Mouse (Mus musculus) brown adipose tissue, adult 24 weeks (tissue): ENCODE data around the gene Vmn2r57. TPM values are rescaled to one million over a fixed set of nuclear protein-coding genes. Genes with fewer than 3 reads are reported as not detected.
"Not testable (repeated sequence)": the region's sequence is repeated elsewhere in the genome, so short reads cannot be mapped to it uniquely, and the experiment has no call there.

Experiments used
- H3K27ac ChIP-seq: fragments of 200-500 bp; replicated peaks from 2 replicates; pipeline ENCODE4 v1.5.1; 2012; ENCODE audit warnings: low read depth, mild to moderate bottlenecking, low read length
- H3K4me1 ChIP-seq: fragments of 200-500 bp; 2 replicates; pipeline ENCODE4 v1.6.1; 2012; ENCODE audit warnings: low read length, mixed read lengths; ENCODE audit not compliant: control insufficient read depth, insufficient read depth, insufficient read length
- H3K4me3 ChIP-seq: fragments of 200-500 bp; 2 replicates; pipeline ENCODE4 v1.5.1; 2012; ENCODE audit warnings: low read depth, mild to moderate bottlenecking, low read length, moderate library complexity; ENCODE audit not compliant: insufficient read depth
- polyA plus RNA-seq: library from polyadenylated mRNA; stranded (reverse); fragments of >200 nt; gene quantifications from 2 replicates; pipeline ENCODE4 v1.2.4, GENCODE M21; 2012; ENCODE audit not compliant: missing spikeins, insufficient read depth, insufficient read length

Gene Vmn2r57
- 0.33 and 0.55 TPM in 2 replicates for polyA plus RNA-seq

DNA sequence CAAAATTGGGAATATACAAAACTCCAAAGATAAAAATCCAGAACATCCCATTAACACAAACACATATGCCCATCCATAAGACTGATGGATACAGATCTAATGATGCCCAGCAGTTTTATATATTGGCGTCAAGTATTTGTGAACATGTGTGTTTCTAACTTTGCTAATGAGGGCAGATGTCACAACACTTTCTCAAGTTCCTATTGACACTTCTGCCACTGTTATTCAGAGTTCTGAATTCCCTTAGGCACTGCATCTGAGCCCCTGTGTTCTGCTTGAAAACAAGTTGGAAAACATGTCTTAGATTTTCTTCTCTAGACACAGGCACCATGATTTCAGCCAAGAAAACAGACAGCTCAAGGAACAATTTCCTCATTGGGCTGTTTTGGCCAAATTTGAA, at the start of gene Vmn2r57:
Gene Vmn2r57 (minus strand): TSS at position 101 of the 400 bp plus-strand sequence.
- H3K4me1 ChIP-seq, H3K27ac ChIP-seq, H3K4me3 ChIP-seq: not testable (repeated sequence)

DNA sequence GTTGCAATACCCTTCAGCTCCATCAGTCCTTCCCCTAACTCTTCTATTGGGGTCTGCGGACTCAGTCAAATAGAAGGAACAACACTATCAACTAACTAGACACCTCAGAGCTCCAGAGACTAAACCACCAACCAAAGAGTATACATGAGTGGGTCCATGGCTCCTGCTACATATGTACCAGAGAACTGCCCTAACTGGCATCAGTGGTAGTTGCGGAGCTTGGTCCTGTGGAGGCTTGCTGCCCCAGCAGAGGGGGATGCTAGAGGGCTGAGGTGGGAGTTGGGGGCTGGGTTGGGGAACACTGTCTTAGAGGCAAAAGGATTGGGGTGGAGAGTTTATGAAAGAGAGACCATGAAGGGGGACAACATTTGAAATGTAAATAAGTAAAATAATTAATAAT, 49.4 kb upstream of the Vmn2r57 start:
- Histone ChIP-seq H3K4me1 (no peaks in the 10 kb centered on the region), H3K27ac (no peak overlapping the region), H3K4me3 (no peak overlapping the region)

DNA sequence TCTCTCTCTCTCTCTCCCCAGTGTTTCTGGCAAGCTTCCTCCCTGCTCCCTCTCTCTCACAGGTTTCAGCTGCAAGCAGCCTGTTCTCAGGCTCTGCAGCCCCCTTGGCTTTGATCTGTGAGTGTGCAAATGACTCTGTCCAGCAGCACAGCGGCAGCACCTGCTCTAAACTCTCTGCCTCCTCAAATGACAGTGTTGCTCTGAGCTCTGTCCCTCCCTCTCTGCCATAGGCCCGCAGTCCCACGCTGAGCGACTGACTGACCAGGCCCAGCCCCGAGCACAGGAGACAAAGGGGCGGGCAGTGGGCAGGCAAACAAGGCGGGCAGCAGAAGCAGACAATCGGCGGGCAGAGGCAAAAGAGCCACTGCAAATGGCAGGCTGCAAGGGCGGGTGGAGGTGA, 3.4 kb upstream of the Vmn2r57 start:
- H3K4me1 ChIP-seq: no peaks in the 10 kb centered on the region
- H3K4me3 ChIP-seq: no peak overlapping the region
- no peak overlapping the region for H3K27ac ChIP-seq

GRCm38 (mm10) chr7:41394130-41394529, 54.4 kb downstream of the Vmn2r57 start:
- H3K4me3 ChIP-seq: no peak overlapping the region
- H3K27ac ChIP-seq: no peak overlapping the region
- no peaks in the 10 kb centered on the region for H3K4me1 ChIP-seq

DNA sequence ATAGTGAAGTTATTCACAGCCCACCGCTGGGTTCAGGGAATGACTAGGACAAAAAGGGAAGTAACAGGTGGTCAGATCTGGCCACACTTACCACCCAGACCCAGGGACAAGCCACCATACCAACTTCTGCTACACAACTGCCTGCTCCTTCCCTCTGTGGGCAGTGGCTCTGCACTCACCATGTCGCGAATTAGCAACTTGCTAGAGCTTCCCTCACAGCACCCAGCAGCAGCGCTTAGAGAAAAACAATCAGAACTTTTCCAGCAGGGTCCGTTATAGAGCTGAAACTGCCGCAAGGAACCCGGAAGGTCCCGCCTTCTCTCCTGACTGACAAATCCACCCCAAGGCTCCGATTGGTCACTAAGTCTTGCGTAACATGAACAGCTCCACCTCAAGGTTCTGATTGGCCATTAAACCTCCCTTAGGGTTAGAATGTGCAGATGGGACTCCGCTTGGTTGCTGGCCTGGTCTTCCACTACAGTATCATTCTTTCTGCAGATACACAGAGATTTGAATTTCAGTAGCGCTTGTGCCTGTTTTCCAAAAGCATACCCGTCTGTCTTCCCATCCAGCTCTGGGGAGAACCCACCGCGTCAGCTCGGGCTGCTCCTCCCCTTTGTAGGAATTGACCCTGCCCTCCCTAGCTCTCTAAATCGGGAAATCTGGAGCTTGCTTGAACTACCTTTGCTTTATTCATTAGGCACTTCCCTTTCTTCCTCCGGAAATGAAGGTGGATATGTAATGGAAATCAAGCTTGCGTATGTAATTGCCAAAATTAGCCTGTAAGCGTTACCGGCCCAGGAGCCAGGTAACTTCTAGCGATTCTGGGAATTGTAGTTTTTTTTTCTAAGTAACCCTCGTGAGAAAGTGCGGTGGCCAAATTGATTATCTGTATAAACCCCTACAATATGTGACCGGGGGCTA, 55.2 kb downstream of the Vmn2r57 start, which contains the start of gene AI987944:
Gene AI987944 (minus strand): TSS at position 332 of the 924 bp plus-strand sequence.
- Histone ChIP-seq H3K4me3 (peak within 1 kb of the TSS; percentile 78), H3K4me1 (no peaks in the 10 kb centered on the region), H3K27ac (peak within 1 kb of the TSS; percentile 76)

Other genes with a start within 250 kb of the Vmn2r57 start
- gene AI987944, start 55.3 kb downstream of the Vmn2r57 start, polyA plus RNA-seq: 9.0 and 12.7 TPM in 2 replicates
- gene Gm20449, start 50.7 kb upstream of the Vmn2r57 start, polyA plus RNA-seq: not detected in 2 replicates
- gene AW146154, start 51.2 kb upstream of the Vmn2r57 start, polyA plus RNA-seq: 2.8 TPM in 2 replicates
- not detected in 2 replicates for gene Gm6871, start 125.0 kb upstream of the Vmn2r57 start, polyA plus RNA-seq
- 5.0 and 7.3 TPM in 2 replicates for gene 2610021A01Rik, start 150.5 kb upstream of the Vmn2r57 start, polyA plus RNA-seq
- gene Zfp788, start 184.5 kb upstream of the Vmn2r57 start, polyA plus RNA-seq: 5.3 and 7.2 TPM in 2 replicates